Mouse (Mus musculus): ENCODE measurements around the gene Zbtb32.

Gene Zbtb32

GRCm38 (mm10) chr7:30599933-30600353 is 1.2 kb upstream of the Zbtb32 start:
- peak; percentile 33 to 38 for DNase-seq

DNA sequence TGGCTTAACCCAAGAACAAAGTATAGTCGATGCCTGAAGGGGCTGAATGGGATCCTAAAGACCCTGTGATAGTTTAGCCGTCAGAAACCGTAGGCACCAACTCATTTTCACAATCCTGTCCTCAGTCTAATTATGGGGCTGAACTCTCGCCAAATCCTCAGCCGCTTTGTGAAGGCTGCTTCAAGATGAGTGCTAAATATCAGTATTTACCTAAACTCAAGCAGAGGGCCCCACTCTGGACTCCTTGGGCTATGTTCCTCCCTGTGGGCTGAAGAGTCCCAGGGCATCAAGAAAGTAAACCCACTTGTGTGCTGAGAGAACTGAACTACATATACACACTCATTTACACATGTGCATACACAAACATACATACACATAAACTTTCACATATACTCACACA is 1.9 kb downstream of the Zbtb32 start:
- no peak for DNase-seq

- no peak for DNase-seq
These were observed 2.6 kb downstream of the Zbtb32 start for GRCm38 (mm10) chr7:30596093-30596492.

- no peak for DNase-seq
These were observed 4.1 kb downstream of the Zbtb32 start for GRCm38 (mm10) chr7:30594510-30595024.

- no peak for DNase-seq
These were observed 4.9 kb downstream of the Zbtb32 start for GRCm38 (mm10) chr7:30593579-30594509.

GRCm38 (mm10) chr7:30592772-30593423 is 5.8 kb downstream of the Zbtb32 start:
- no peak for DNase-seq

GRCm38 (mm10) chr7:30591605-30591951 is 7.1 kb downstream of the Zbtb32 start:
- DNase-seq = no peak

- DNase-seq = no peak
These were observed 7.6 kb downstream of the Zbtb32 start for GRCm38 (mm10) chr7:30590927-30591604.

GRCm38 (mm10) chr7:30589435-30590301 is 9.0 kb downstream of the Zbtb32 start:
- DNase-seq = peak; percentile 66 to 87

GRCm38 (mm10) chr7:30588676-30589434 is 9.9 kb downstream of the Zbtb32 start, which contains the start of gene Kmt2b:
Gene Kmt2b (minus strand): TSS chr7:30588726.
- DNase-seq = peak; percentile 89 to 95

DNA sequence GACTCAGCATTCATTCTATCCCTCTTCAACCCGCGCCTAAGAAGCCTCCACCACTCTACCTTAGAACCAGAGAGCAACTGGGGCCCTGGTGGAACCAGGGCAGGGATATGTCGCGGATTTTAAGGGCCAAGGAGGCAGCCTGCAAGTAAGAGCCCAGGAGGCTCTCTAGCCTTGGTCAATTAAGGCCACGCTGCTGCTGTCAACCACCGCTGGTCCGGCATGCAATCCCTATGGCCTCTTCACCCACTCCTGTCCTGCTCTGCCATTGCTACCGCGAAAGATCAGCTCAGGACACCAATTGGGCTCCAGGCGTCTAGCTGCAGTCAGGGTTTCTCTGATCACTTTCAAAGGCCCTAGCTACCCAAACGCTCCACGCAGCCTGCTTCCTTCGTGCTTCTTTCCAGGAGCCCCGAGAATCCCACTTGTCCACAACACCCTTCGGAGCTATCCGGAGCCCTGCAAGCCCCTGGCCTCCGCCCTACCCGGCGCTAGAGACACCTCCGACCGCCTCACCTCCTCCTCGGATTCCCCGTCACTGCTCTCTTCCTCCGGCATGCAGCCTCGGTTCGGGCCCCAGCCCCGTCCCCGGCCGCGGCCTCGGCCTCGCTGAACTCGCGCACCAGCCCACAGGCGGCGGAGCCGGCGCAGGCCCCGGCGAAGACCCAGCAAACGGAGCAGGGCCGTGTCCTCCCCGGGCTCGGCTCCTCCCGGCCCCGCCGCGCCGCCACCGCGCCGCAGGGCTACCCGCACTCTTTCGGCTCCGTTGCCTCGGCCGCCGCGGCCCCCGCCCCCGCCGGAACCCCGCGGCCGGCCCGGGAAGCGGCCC is 10.7 kb downstream of the Zbtb32 start:
- DNase-seq = no peak

- DNase-seq = no peak
These were observed 12.2 kb downstream of the Zbtb32 start for GRCm38 (mm10) chr7:30586455-30587020.

- DNase-seq = no peak
These were observed 13.5 kb downstream of the Zbtb32 start for GRCm38 (mm10) chr7:30585170-30585569.

- no peak for DNase-seq
These were observed 14.4 kb downstream of the Zbtb32 start for GRCm38 (mm10) chr7:30584339-30584738.

DNA sequence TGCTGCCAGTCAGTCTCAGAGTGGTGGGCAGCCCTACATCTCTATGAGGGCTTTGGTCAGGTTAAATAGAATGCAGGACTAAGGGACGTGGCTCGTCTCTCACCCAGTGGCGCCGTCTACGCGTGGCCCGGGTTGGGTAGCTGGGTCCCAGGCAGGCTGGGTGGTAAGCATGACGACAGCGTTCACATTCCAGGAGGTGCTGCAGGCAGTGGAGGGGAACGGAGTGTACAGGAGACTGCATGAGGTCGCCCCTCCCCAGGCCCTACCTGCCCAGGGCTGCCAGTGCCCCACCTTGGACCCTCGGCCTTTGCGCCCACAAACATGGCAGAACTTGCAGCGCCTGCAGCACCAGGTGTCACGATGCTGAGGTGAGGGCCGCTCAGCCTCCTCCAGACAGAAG is 17.2 kb downstream of the Zbtb32 start:
- DNase-seq = no peak

DNA sequence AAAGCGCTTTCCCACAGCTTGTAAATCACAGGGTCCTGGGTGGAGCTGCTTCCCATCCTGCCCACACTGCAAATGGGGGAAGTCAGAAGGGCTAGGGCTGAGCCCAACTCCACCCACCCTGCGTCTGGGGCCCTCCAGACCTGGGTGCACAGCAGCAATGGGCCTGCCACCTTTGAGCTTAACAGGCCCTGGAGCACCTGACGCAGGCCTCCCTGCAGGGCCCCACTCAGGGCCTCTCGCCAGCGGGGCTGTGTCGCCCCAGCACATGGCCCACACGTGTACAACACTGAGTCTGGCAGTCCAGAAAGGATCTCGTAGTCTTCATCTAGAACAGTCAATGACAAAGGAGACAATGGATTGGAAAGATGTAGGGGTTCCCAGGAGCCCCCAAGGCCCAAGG is 18.8 kb downstream of the Zbtb32 start:
- DNase-seq = no peak

GRCm38 (mm10) chr7:30572969-30573368 is 25.7 kb downstream of the Zbtb32 start:
- no peak for DNase-seq

DNA sequence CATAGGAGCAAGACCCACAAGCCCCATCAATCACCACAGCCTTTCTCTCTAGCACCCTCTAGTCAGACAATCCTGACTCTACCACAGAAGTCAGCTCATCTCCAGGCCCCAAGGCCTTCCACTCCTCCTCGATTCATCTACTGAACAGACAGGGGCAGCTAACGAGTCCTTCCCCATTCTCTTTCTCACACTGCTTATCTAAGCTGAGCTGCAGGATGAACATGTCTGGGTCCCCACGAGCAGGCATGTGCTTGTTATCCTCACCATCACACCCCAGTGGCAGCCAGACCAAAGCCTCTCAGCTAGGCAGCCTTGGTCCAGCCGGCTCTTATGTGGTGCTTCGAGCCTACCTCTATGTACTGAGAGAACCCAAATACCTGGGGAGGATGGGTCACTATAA is 26.3 kb downstream of the Zbtb32 start:
- DNase-seq = no peak

DNA sequence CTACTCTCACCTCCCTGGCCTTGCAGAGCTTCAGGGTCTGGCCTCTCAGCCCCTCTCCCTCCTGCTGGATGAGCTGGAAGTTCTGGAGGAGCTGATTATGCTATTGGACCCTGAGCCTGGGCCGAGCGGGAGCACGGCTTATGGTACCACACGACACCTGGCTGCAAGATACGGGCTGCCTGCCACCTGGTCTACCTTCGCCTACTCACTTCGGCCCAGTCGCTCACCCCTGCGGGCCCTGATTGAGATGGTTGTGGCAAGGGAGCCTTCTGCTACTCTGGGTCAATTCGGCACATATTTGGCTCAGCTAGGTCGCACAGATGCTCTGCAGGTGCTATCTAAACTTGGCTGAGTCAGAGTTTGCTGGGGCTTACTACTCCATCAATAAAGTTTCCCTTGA is 31.2 kb downstream of the Zbtb32 start:
- no peak for DNase-seq

DNA sequence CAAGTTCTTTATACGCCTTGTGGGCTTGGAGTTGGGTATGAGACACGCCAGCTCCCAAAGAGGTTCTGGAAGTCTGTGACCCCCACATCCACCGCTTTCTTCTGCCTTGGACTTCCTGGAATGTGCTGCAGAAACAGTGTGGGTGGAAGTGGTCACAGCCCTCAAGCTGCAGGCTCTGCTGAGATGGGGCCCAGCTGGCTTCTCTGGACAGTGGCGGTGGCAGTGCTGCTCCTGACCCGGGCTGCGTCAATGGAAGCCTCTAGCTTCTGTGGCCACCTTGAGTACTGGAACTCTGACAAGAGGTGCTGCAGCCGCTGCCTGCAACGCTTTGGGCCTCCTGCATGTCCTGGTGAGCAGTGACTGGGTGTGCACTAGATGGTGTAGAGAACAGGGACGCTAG is 32.7 kb downstream of the Zbtb32 start:
- DNase-seq = no peak
